Mouse (Mus musculus) lung, embryonic 16.5 days (tissue): Measurements from ENCODE around the gene Nkx1-2. TPM values are rescaled to one million over a fixed set of nuclear protein-coding genes. Genes with fewer than 3 reads are reported as not detected.

Source experiments
- ATAC-seq: fragments of 200-750 bp; cut with Nextera tagmentation; 2 replicates; pipeline ENCODE4 v1.8.0; 2017; ENCODE audit warnings: low read depth, mild to moderate bottlenecking, moderate library complexity
- H3K27ac ChIP-seq: fragments of 300-500 bp; sonication (generic); 2 replicates; pipeline ENCODE4 v1.5.1; 2014; ENCODE audit warnings: mild to moderate bottlenecking, control low read depth, low read length
- H3K27me3 ChIP-seq: fragments of 300-500 bp; sonication (generic); 2 replicates; pipeline ENCODE4 v1.6.1; 2014; ENCODE audit warnings: low read depth, low read length, mixed read lengths; ENCODE audit not compliant: control insufficient read depth, insufficient read depth
- H3K36me3 ChIP-seq: fragments of 300-500 bp; sonication (generic); 2 replicates; pipeline ENCODE4 v1.6.1; 2014; ENCODE audit warnings: low read length; ENCODE audit not compliant: control insufficient read depth, insufficient read depth
- H3K4me1 ChIP-seq: fragments of 300-500 bp; sonication (generic); replicated peaks from 2 replicates; pipeline ENCODE4 v1.6.1; 2014; ENCODE audit warnings: low read length, mixed read lengths; ENCODE audit not compliant: control insufficient read depth, insufficient read depth
- H3K4me2 ChIP-seq: fragments of 300-500 bp; sonication (generic); 2 replicates; pipeline ENCODE4 v1.6.1; 2014; ENCODE audit warnings: low read depth, low read length, control low read depth
- H3K4me3 ChIP-seq: fragments of 300-500 bp; sonication (generic); 2 replicates; pipeline ENCODE4 v1.5.1; 2014; ENCODE audit warnings: mild to moderate bottlenecking, low read length, control low read depth
- H3K9ac ChIP-seq: fragments of 300-500 bp; sonication (generic); 2 replicates; pipeline ENCODE4 v1.6.1; 2014; ENCODE audit warnings: low read length, control low read depth
- H3K9me3 ChIP-seq: fragments of 300-500 bp; sonication (generic); 2 replicates; pipeline ENCODE4 v1.6.1; 2016; ENCODE audit warnings: low read length; ENCODE audit not compliant: control insufficient read depth
- whole genome bisulfite sequencing: fragments of 180-500 bp; shearing (Covaris S2); extraction: QIAGEN DNeasy Blood & Tissue Kit; methylation state at CpG from one replicate; pipeline ENCODE4 v1.1.7; 2014; 5-methylcytosine and 5-hydroxymethylcytosine counted together
- polyA plus RNA-seq: library from polyadenylated mRNA; unstranded; fragments of >200 nt; fragmentation: Nextera tagmentation; extraction: Ambion mirVana; gene quantifications from 2 replicates; pipeline ENCODE4 v1.2.1, GENCODE M21; 2015

The Nkx1-2 gene
- polyA plus RNA-seq, 1 experiment from 2014 or later: not detected

- Histone ChIP-seq H3K27ac (no peak overlapping the region), H3K27me3 (no peaks in the 10 kb centered on the region), H3K9ac (no peak overlapping the region), H3K4me2 (no peak overlapping the region), H3K9me3 (no peaks in the 10 kb centered on the region), H3K4me3 (no peak overlapping the region), H3K36me3 (peaks cover 30% of the 10 kb centered on the region), H3K4me1 (no peaks in the 10 kb centered on the region; the same call in none of the 2 replicates)
- ATAC-seq: no peak
- 82% methylated on average over 5 of the region's 5 CpGs for WGBS
These were observed 42.9 kb downstream of the Nkx1-2 start for GRCm38 (mm10) chr7:132556575-132556974.

GRCm38 (mm10) chr7:132555911-132556310 lies 43.5 kb downstream of the Nkx1-2 start:
- H3K9ac ChIP-seq: no peak overlapping the region

GRCm38 (mm10) chr7:132554091-132554490 lies 45.3 kb downstream of the Nkx1-2 start:
- H3K4me2 ChIP-seq: no peak overlapping the region
- peaks cover 15% of the 10 kb centered on the region for H3K36me3 ChIP-seq
- no peak overlapping the region for H3K27ac ChIP-seq
- H3K9me3 ChIP-seq: no peaks in the 10 kb centered on the region
- no peak overlapping the region for H3K4me3 ChIP-seq
- WGBS: 32% methylated on average over 2 of the region's 2 CpGs
- no peaks in the 10 kb centered on the region for H3K27me3 ChIP-seq
- no peaks in the 10 kb centered on the region; the same call in 1 of the 2 replicates for H3K4me1 ChIP-seq
- no peak for ATAC-seq
- H3K9ac ChIP-seq: no peak overlapping the region

More at GRCm38 (mm10) chr7:132555911-132556310, 43.5 kb downstream of the Nkx1-2 start:
- H3K4me2 ChIP-seq: no peak overlapping the region
- no peak overlapping the region for H3K4me3 ChIP-seq
- no peaks in the 10 kb centered on the region; the same call in none of the 2 replicates for H3K4me1 ChIP-seq
- peaks cover 25% of the 10 kb centered on the region for H3K36me3 ChIP-seq
- no peaks in the 10 kb centered on the region for H3K27me3 ChIP-seq
- H3K9me3 ChIP-seq: no peaks in the 10 kb centered on the region
- H3K27ac ChIP-seq: no peak overlapping the region
- ATAC-seq: no peak
- 41% methylated on average over 4 of the region's 4 CpGs for WGBS

- H3K4me1 ChIP-seq: no peaks in the 10 kb centered on the region
- no peak overlapping the region for H3K27ac ChIP-seq
- peak overlapping the region; percentile 53 for H3K4me3 ChIP-seq
- no peaks in the 10 kb centered on the region for H3K9me3 ChIP-seq
- peak overlapping the region; percentile 58 for H3K9ac ChIP-seq
- H3K27me3 ChIP-seq: no peaks in the 10 kb centered on the region
- peak; percentile 98 for ATAC-seq
- WGBS: under 1% methylated on average over 27 of the region's 27 CpGs
- no peaks in the 10 kb centered on the region for H3K36me3 ChIP-seq
- H3K4me2 ChIP-seq: peak overlapping the region; percentile 78
These were observed 47.9 kb downstream of the Nkx1-2 start for GRCm38 (mm10) chr7:132551351-132552126.

GRCm38 (mm10) chr7:132547126-132547525 lies 52.3 kb downstream of the Nkx1-2 start:
- no peak for ATAC-seq
- Histone ChIP-seq H3K4me1 (no peaks in the 10 kb centered on the region), H3K4me2 (no peak overlapping the region), H3K27me3 (no peaks in the 10 kb centered on the region), H3K36me3 (no peaks in the 10 kb centered on the region), H3K4me3 (no peak overlapping the region), H3K9me3 (no peaks in the 10 kb centered on the region), H3K9ac (no peak overlapping the region), H3K27ac (no peak overlapping the region)
- 77% methylated on average over 3 of the region's 3 CpGs for WGBS

Other genes with a start within 250 kb of the Nkx1-2 start
- 286 and 290 TPM in 2 replicates for gene Oat, start 23.2 kb downstream of the Nkx1-2 start, polyA plus RNA-seq
- 15.9 and 18.8 TPM in 2 replicates for gene Lhpp, start 11.0 kb upstream of the Nkx1-2 start, polyA plus RNA-seq
- 33.5 and 36.0 TPM in 2 replicates for gene Fam53b, start 214.2 kb upstream of the Nkx1-2 start, polyA plus RNA-seq